Mouse (Mus musculus) midbrain, embryonic 11.5 days (tissue): ENCODE data around the gene Ush2a. TPM values are rescaled to one million over a fixed set of nuclear protein-coding genes. Genes with fewer than 3 reads are reported as not detected.

Experiments
- ATAC-seq: fragments of 200-750 bp; cut with Nextera tagmentation; 2 replicates; pipeline ENCODE4 v1.8.0; 2017; ENCODE audit warnings: moderate TSS enrichment, moderate library complexity; ENCODE audit not compliant: low FRiP score
- DNase-seq: peaks from one replicate; pipeline ENCODE4 v3.0.0; 2015; ENCODE audit warnings: low spot score; ENCODE audit errors: missing footprints
- H3K27ac ChIP-seq: fragments of 300-500 bp; sonication (generic); 2 replicates; pipeline ENCODE4 v1.5.1; 2014; ENCODE audit warnings: low read depth, low read length
- H3K27me3 ChIP-seq: fragments of 300-500 bp; sonication (generic); 2 replicates; pipeline ENCODE4 v1.6.1; 2014; ENCODE audit warnings: mild to moderate bottlenecking, low read length, moderate library complexity, mixed read lengths; ENCODE audit not compliant: control insufficient read depth, insufficient read depth
- H3K36me3 ChIP-seq: fragments of 300-500 bp; sonication (generic); 2 replicates; pipeline ENCODE4 v1.6.1; 2014; ENCODE audit warnings: mild to moderate bottlenecking, low read length, moderate library complexity, mixed read lengths; ENCODE audit not compliant: control insufficient read depth, insufficient read depth
- H3K4me1 ChIP-seq: fragments of 300-500 bp; sonication (generic); 2 replicates; pipeline ENCODE4 v1.6.1; 2014; ENCODE audit warnings: low read length; ENCODE audit not compliant: control insufficient read depth, insufficient read depth
- H3K4me2 ChIP-seq: fragments of 300-500 bp; sonication (generic); 2 replicates; pipeline ENCODE4 v1.6.1; 2014; ENCODE audit warnings: mild to moderate bottlenecking, moderate library complexity
- H3K4me3 ChIP-seq: fragments of 300-500 bp; sonication (generic); 2 replicates; pipeline ENCODE4 v1.5.1; 2014; ENCODE audit warnings: low read depth, low read length
- H3K9ac ChIP-seq: fragments of 300-500 bp; sonication (generic); 2 replicates; pipeline ENCODE4 v1.6.1; 2014; ENCODE audit warnings: low read length
- H3K9me3 ChIP-seq: fragments of 300-500 bp; sonication (generic); 2 replicates; pipeline ENCODE4 v1.6.1; 2016; ENCODE audit warnings: low read length; ENCODE audit not compliant: control insufficient read depth
- WGBS: fragments of 180-500 bp; shearing (Covaris S2); extraction: QIAGEN DNeasy Blood & Tissue Kit; methylation state at CpG from one replicate; pipeline ENCODE4 v1.1.7; 2014; 5-methylcytosine and 5-hydroxymethylcytosine counted together
- polyA plus RNA-seq: library from polyadenylated mRNA; unstranded; fragments of >200 nt; fragmentation: Nextera tagmentation; extraction: Ambion mirVana; gene quantifications from 2 replicates; pipeline ENCODE4 v1.2.1, GENCODE M21; 2014

Gene Ush2a
- 0.04 and 0.07 TPM in 2 replicates for polyA plus RNA-seq

DNA sequence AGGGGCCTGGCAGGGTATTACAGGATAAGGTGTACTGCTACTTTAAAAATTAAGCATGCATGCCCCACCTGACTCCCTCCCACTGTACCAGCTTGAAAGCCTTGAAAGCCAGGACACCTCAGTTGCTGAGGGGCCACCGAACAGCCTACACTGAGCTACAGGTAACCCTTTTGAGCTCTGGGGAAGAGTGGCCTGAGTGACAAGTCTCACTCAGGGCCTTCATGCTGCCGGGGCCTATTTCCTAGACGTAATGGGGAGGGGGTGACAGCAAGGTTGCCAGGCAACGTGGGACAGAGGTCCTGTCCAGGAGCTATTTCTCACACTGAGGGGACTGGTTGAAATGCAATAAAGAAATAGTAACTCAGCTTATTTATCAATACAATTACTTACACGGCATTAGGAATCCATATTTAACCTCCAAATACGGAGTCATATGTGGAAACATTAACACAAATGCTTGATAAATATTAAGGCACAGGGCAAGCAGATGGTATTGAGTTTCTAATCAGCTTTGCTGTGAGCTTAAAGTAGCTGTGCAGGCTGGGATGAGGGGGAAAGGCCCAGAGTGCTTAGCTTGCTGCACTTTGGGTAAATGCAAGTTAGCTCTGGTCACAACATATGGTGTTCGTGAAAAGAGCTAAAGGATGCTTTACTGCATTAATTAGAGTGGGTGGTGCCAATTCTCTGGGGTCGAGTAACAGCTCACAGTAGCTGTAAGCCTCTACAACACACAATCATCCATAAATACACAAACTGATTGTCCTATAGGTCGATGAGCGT is at the start of gene Ush2a:
Ush2a (plus strand) TSS at position 121 of the 780 bp plus-strand sequence.
- 48% methylated on average over 10 of the region's 10 CpGs for WGBS
- ATAC-seq (peak; percentile 69), DNase-seq (no peak)
- Histone ChIP-seq H3K36me3 (no peaks in the 10 kb centered on the region), H3K27me3 (no peaks in the 10 kb centered on the region), H3K9me3 (no peaks in the 10 kb centered on the region), H3K4me1 (peaks cover 10% of the 10 kb centered on the region), H3K27ac (no peak within 1 kb of the TSS), H3K4me2 (no peak within 1 kb of the TSS), H3K9ac (no peak within 1 kb of the TSS), H3K4me3 (no peak within 1 kb of the TSS)

DNA sequence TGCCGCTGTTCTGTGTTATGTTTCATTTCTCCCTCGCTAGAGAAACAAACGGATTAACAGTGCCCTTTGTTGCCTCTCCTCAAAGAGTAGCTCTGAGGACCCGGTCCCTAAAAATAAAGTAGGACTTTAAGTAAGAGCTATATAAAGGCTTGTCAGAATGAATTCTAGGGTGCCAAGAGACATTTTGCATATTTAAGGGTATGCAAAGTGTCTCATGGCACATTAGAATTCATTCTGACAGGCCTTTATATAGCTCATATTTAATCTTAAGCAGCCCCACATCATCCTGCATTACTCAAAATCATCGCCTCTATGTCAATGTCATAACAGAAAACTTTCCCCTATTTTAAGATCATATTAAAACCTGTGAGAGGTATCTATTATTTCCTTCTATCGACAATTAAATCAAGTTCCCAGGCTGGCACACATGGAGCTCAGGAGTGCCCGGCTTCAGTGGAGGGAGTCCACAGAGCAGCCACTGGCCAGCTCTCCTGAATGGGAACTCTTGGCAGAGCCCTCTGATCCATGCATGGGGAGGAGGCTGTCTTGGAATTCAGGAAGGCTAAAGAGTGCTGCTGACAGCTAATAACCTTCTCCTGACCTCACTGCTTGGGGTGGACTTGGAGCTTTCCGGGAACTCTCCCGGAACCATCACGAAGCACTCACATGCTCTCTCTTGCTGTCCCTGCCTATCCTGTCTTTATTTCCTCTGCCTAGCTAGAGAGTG is 46.8 kb upstream of the Ush2a start:
- DNase-seq (no peak), ATAC-seq (no peak)
- Histone ChIP-seq H3K27me3 (no peaks in the 10 kb centered on the region), H3K9ac (no peak overlapping the region), H3K27ac (no peak overlapping the region), H3K4me2 (no peak overlapping the region), H3K4me3 (no peak overlapping the region), H3K4me1 (peaks cover 2% of the 10 kb centered on the region; the same call in 1 of the 2 replicates), H3K36me3 (no peaks in the 10 kb centered on the region), H3K9me3 (no peaks in the 10 kb centered on the region)
- 57% methylated on average over 10 of the region's 10 CpGs for WGBS

DNA sequence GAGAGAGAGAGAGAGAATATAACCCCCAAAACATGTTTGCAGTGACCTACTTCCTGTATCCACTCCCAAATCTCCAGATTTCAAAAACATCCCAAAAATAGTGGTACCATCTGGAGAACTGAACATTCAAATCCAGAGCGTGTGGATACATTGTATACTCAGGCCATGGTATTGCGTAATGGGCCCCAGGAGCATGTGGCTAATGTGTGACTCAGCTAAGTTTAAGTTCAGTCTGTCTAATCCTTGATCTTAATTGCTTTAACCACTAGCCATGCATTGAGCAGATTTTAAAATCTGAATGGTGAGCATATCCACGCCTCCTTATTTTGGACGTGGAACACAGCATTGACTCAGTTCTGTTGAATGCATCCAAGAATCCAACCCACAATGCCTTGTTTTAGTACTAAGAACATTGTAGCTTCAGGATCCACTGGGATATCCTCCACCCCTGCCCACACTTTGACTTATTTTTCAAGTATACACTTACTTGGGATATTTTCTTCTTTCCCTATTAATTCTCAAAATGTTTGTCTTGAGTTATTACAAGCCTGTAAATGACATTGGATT is 40.5 kb upstream of the Ush2a start:
- no peaks in the 10 kb centered on the region for H3K4me1 ChIP-seq
- no peak overlapping the region for H3K4me2 ChIP-seq
- no peaks in the 10 kb centered on the region for H3K27me3 ChIP-seq
- no peak overlapping the region for H3K9ac ChIP-seq
- DNase-seq (no peak), ATAC-seq (no peak)
- no peaks in the 10 kb centered on the region for H3K9me3 ChIP-seq
- 85% methylated on average over 4 of the region's 4 CpGs for WGBS
- H3K4me3 ChIP-seq, result no peak overlapping the region
- no peaks in the 10 kb centered on the region for H3K36me3 ChIP-seq
- H3K27ac ChIP-seq, result no peak overlapping the region

DNA sequence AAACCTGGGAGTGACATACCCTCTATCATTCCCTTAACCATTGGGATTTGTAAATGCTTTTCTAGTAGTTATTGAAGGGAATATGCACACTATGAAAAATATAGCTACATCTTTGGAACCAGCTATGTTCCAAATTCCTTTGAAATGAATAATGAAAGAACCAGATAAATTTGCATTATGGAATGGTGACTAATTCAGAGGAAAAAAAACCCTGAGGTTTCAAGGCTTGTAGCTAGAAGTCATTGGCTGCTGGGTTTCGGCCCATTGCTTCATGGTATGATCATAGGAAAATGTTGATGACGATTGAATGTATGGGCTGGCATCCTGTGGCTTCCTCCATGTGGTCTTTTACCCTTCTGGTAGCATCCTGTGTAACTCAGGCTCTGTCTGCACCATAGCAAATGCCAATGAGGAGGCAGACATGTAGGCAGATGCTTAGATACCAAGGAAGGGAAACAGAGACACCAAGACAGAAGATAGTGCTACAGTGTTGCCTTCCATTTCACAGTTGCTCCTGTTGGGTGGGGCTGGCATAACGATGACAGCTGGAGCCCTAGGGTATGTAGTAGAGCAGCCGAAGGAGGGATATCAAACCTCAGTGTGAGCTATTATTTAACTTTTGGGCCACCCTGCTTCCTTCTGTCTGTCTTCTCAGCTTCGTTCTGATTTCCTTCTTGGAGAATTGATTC is 28.6 kb upstream of the Ush2a start:
- WGBS, result 89% methylated on average over 5 of the region's 5 CpGs
- Histone ChIP-seq H3K27me3 (no peaks in the 10 kb centered on the region), H3K9ac (no peak overlapping the region), H3K4me1 (no peaks in the 10 kb centered on the region), H3K4me2 (no peak overlapping the region), H3K27ac (no peak overlapping the region), H3K9me3 (no peaks in the 10 kb centered on the region), H3K36me3 (no peaks in the 10 kb centered on the region), H3K4me3 (no peak overlapping the region)
- ATAC-seq (no peak), DNase-seq (no peak)

DNA sequence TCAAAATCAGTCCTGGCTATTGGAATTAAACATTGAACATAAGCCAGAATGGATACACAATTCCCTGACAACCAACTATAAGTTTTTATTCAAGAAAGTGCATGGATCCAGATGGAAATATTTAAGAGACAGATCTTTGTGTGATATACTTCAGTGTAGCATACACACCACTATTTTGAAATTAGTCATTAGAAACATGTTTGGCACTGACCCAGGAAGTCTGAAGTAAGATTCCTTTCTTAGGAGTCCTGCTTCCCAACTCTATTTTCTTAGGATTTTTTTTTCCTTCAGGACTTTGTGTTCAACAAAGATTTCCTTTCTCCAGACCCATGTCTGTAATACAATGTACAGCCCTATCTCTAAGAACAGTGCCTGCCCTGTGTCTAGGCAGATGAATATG is 23.2 kb upstream of the Ush2a start:
- Histone ChIP-seq H3K9ac (no peak overlapping the region), H3K27me3 (no peaks in the 10 kb centered on the region), H3K4me2 (no peak overlapping the region), H3K4me3 (no peak overlapping the region), H3K36me3 (no peaks in the 10 kb centered on the region), H3K4me1 (no peaks in the 10 kb centered on the region), H3K27ac (no peak overlapping the region), H3K9me3 (no peaks in the 10 kb centered on the region)
- ATAC-seq (no peak), DNase-seq (no peak)

DNA sequence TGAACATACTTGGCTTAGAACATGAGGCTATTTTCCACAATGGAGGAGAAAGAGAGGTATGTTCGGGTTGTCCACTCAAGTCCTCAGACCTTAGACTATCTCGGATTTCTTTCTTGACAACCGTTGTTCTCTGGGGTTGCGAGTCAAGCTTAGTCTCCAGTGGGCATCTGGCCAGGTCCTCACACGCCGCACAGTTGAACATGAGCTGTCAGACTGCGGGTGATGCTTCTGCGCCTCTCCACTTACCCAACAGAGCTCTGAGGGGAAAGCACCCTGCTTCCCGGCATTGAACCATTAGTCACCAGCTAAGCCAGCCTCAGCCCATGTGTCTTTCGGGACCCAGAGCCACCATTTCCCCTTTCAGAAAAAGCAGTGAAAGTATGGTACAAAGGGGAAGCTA is 20.1 kb upstream of the Ush2a start:
- H3K4me2 ChIP-seq, result no peak overlapping the region
- no peaks in the 10 kb centered on the region for H3K4me1 ChIP-seq
- H3K9me3 ChIP-seq, result no peaks in the 10 kb centered on the region
- no peak overlapping the region for H3K27ac ChIP-seq
- no peak overlapping the region for H3K4me3 ChIP-seq
- no peak for ATAC-seq
- no peaks in the 10 kb centered on the region for H3K27me3 ChIP-seq
- DNase-seq, result no peak
- WGBS, result 97% methylated on average over 10 of the region's 10 CpGs
- H3K36me3 ChIP-seq, result no peaks in the 10 kb centered on the region
- no peak overlapping the region for H3K9ac ChIP-seq

DNA sequence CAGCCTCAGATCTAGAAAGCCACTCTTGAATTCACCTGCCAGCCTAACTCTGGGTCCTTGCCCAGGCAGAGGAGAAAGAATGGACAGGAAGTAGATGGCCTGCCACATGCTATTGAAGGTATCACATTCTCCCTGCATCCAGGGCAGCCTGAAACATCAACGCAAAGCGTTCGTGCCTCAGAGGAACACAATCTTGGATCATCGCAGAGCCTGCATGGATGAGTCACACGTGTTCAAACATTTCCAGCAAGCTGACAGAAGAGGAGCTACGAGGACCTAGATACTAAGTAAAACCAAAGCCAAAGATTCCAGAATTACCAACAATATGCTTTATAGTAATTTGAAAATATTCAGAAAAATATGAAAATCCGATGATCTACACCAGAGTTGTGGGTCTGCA is 4.3 kb upstream of the Ush2a start:
- no peaks in the 10 kb centered on the region for H3K27me3 ChIP-seq
- no peak overlapping the region for H3K27ac ChIP-seq
- no peak overlapping the region for H3K4me2 ChIP-seq
- H3K9ac ChIP-seq, result no peak overlapping the region
- no peak overlapping the region for H3K4me3 ChIP-seq
- peaks cover 10% of the 10 kb centered on the region for H3K4me1 ChIP-seq
- 92% methylated on average over 7 of the region's 7 CpGs for WGBS
- DNase-seq (peak; percentile 72), ATAC-seq (no peak)
- H3K36me3 ChIP-seq, result no peaks in the 10 kb centered on the region
- no peaks in the 10 kb centered on the region for H3K9me3 ChIP-seq

DNA sequence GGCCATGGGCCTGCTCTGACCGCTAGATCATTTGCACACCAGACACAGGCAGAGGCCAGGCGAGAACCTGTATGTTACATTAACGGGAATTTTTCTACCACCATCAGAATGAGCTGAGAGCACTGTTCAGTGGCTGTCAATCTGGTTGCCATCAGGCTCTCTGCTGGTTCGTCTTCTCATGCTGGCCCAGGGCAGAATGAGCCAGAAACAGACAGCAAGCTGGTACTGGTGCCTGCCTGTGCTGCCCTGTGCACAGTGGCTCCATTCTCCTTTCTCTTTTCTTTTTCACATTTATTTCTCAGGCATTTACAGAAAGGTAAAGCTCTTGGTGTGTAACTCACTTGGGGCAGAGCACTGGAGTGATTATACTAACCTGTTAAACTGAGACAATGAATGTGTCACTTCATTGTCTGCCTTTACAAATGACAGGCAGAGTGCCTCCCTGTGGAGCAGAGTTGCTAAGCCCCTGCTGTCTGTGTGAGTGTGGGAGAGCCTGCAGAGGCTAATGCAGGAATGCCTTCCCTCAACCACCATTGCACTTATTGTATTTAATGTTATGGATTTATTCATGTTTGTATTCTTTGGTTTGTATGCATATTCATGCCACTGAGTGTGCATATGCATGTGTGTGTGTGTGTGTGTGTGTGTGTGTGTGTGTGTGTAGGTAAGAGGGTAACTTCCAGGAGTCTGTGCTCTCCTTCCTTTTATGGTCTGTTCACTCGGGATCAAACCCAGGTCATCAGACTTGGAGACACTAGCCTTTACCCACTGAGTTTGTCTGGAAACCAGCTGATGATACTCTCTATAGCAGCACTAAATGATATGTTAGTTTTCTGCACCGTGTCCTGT is 1.3 kb upstream of the Ush2a start:
- DNase-seq (no peak), ATAC-seq (peak; percentile 74)
- 68% methylated on average over 6 of the region's 6 CpGs for WGBS
- no peaks in the 10 kb centered on the region for H3K36me3 ChIP-seq
- H3K4me1 ChIP-seq, result peaks cover 10% of the 10 kb centered on the region
- no peak overlapping the region for H3K4me2 ChIP-seq
- no peak overlapping the region for H3K4me3 ChIP-seq
- H3K9ac ChIP-seq, result no peak overlapping the region
- no peaks in the 10 kb centered on the region for H3K27me3 ChIP-seq
- no peaks in the 10 kb centered on the region for H3K9me3 ChIP-seq
- no peak overlapping the region for H3K27ac ChIP-seq
